ENCODE assay signal across 14 mouse cellular contexts in genomic region chr1:156538382-156538781, GRCm38 (mm10). TPM values are rescaled to one million over a fixed set of nuclear protein-coding genes. Genes with fewer than 3 reads are reported as not detected.
A peak's percentile ranks its signal among the peaks of the same experiment; 100 is the strongest.
DNase-seq lines count a peak whose midpoint lies in the region; ATAC-seq and TF ChIP-seq lines count a peak whose summit lies in the region.
"Had no signal": no experiment of that assay in that cellular context is flagged by ENCODE, and none has a peak within 500 bp of the region (broad histone marks: within the 10 kb centered on the region; RNA-seq: fewer than 3 reads in every experiment).

No protein-coding gene starts in this region.

- TF ChIP-seq CTCF in kidney, postnatal 0 days (IDR thresholded peaks at IDR 0.05; ENCODE audit: low read depth): peak; percentile 61
- TF ChIP-seq CTCF in brain, embryonic 14.5 days (IDR thresholded peaks at IDR 0.05; ENCODE audit: borderline replicate concordance, extremely low read depth, insufficient read depth, insufficient read length): no peak

- H3K36me3 ChIP-seq in kidney, postnatal 0 days (ENCODE audit: insufficient read depth, low read length): no peaks in the 10 kb centered on the region
- H3K36me3 ChIP-seq in kidney, embryonic 16.5 days (ENCODE audit: insufficient read depth, low read length): no peaks in the 10 kb centered on the region
- no peaks in the 10 kb centered on the region for H3K36me3 ChIP-seq in midbrain, embryonic 11.5 days (ENCODE audit: control insufficient read depth, insufficient read depth, low read length)
- H3K36me3 ChIP-seq: embryonic facial prominence, embryonic 15.5 days; hindbrain, embryonic 13.5 days; neural tube, embryonic 12.5 days had no signal

- H3K4me2 ChIP-seq in kidney, postnatal 0 days (ENCODE audit: low read length): no peak overlapping the region
- H3K4me2 ChIP-seq in kidney, embryonic 16.5 days (replicated peaks; ENCODE audit: low read depth, low read length): no peak overlapping the region
- no peak overlapping the region for H3K4me2 ChIP-seq in midbrain, embryonic 11.5 days
- H3K4me2 ChIP-seq: embryonic facial prominence, embryonic 15.5 days; hindbrain, embryonic 13.5 days; neural tube, embryonic 12.5 days had no signal

- no peak overlapping the region for H3K4me3 ChIP-seq in kidney, postnatal 0 days (replicated peaks; ENCODE audit: low read depth, low read length)
- H3K4me3 ChIP-seq in kidney, embryonic 16.5 days (ENCODE audit: low read length): no peak overlapping the region
- no peak overlapping the region for H3K4me3 ChIP-seq in midbrain, embryonic 11.5 days (ENCODE audit: low read depth, low read length)
- H3K4me3 ChIP-seq: embryonic facial prominence, embryonic 15.5 days; hindbrain, embryonic 13.5 days; neural tube, embryonic 12.5 days had no signal

- no peaks in the 10 kb centered on the region for H3K27me3 ChIP-seq in kidney, postnatal 0 days (ENCODE audit: insufficient read depth, low read length)
- H3K27me3 ChIP-seq in kidney, embryonic 16.5 days (ENCODE audit: insufficient read depth, low read length): no peaks in the 10 kb centered on the region
- no peaks in the 10 kb centered on the region for H3K27me3 ChIP-seq in midbrain, embryonic 11.5 days (ENCODE audit: control insufficient read depth, insufficient read depth, low read length)
- H3K27me3 ChIP-seq: embryonic facial prominence, embryonic 15.5 days; hindbrain, embryonic 13.5 days; neural tube, embryonic 12.5 days had no signal

- H3K9ac ChIP-seq in kidney, postnatal 0 days (ENCODE audit: low read depth, low read length): no peak overlapping the region
- H3K9ac ChIP-seq in kidney, embryonic 16.5 days (replicated peaks; ENCODE audit: low read length): no peak overlapping the region
- no peak overlapping the region for H3K9ac ChIP-seq in midbrain, embryonic 11.5 days (ENCODE audit: low read length)
- H3K9ac ChIP-seq: embryonic facial prominence, embryonic 15.5 days; hindbrain, embryonic 13.5 days; neural tube, embryonic 12.5 days had no signal

- no peak for ATAC-seq in kidney, postnatal 0 days (replicated peaks; ENCODE audit: low FRiP score, low read depth)
- no peak for ATAC-seq in kidney, embryonic 16.5 days (ENCODE audit: low FRiP score, low TSS enrichment)
- no peak for ATAC-seq in midbrain, embryonic 11.5 days (ENCODE audit: low FRiP score)

- TF ChIP-seq POLR2A in brain, embryonic 14.5 days (IDR thresholded peaks at IDR 0.05; ENCODE audit: borderline replicate concordance, extremely low read depth, insufficient read depth, insufficient read length, poor library complexity, severe bottlenecking): no peak

- peak; percentile 7 for DNase-seq in kidney, postnatal 0 days (ENCODE audit: low spot score)
- DNase-seq in 3134 (ENCODE audit: extremely low read depth, insufficient read length, low spot score) (peak; percentile 20), A20 (ENCODE audit: low read depth, low spot score) (peak; percentile 35)
- DNase-seq in brain, embryonic 14.5 days (ENCODE audit: low read depth): peak; percentile 17
- no peak for DNase-seq in urinary bladder, postnatal 36 days (ENCODE audit: low spot score in 2 of 2)
- no peak for DNase-seq in midbrain, embryonic 11.5 days (ENCODE audit: low spot score, missing footprints)
- DNase-seq: cerebellum, adult 8-10 months; right cerebral cortex, adult 18-20 months; thymus, postnatal 4 days had no signal

- H3K27ac ChIP-seq in kidney, postnatal 0 days: no peak overlapping the region
- no peak overlapping the region for H3K27ac ChIP-seq in kidney, embryonic 16.5 days (ENCODE audit: low read length)
- no peak overlapping the region for H3K27ac ChIP-seq in midbrain, embryonic 11.5 days (ENCODE audit: low read depth, low read length)
- H3K27ac ChIP-seq: embryonic facial prominence, embryonic 15.5 days; hindbrain, embryonic 13.5 days; macrophage; neural tube, embryonic 12.5 days had no signal

- WGBS in kidney, postnatal 0 days: 72% methylated on average over 3 of the region's 3 CpGs
- 72% methylated on average over 3 of the region's 3 CpGs for whole genome bisulfite sequencing in kidney, embryonic 16.5 days
- WGBS in midbrain, embryonic 11.5 days: 82% methylated on average over 3 of the region's 3 CpGs

- H3K9me3 ChIP-seq in kidney, postnatal 0 days (replicated peaks; ENCODE audit: low read length): no peaks in the 10 kb centered on the region
- no peaks in the 10 kb centered on the region for H3K9me3 ChIP-seq in kidney, embryonic 16.5 days (ENCODE audit: low read length)
- no peaks in the 10 kb centered on the region for H3K9me3 ChIP-seq in midbrain, embryonic 11.5 days (ENCODE audit: control insufficient read depth, low read length)
- H3K9me3 ChIP-seq: embryonic facial prominence, embryonic 15.5 days; hindbrain, embryonic 13.5 days; neural tube, embryonic 12.5 days had no signal

- H3K4me1 ChIP-seq in kidney, postnatal 0 days (replicated peaks; ENCODE audit: insufficient read depth, low read length): no peaks in the 10 kb centered on the region
- H3K4me1 ChIP-seq in kidney, embryonic 16.5 days (ENCODE audit: insufficient read depth, low read length): no peaks in the 10 kb centered on the region
- H3K4me1 ChIP-seq in midbrain, embryonic 11.5 days (ENCODE audit: control insufficient read depth, insufficient read depth, low read length): no peaks in the 10 kb centered on the region
- H3K4me1 ChIP-seq: embryonic facial prominence, embryonic 15.5 days; hindbrain, embryonic 13.5 days; neural tube, embryonic 12.5 days had no signal

RNA-seq across cellular contexts. Expression of gene Gm10031, which starts 14.6 kb away (rescaled TPM):
- polyA plus RNA-seq in kidney, postnatal 0 days (2015; fragmentation: Nextera tagmentation; extraction: Ambion mirVana): 0.45 and 0.54 TPM in 2 replicates
- 0.35 and 1.3 TPM in 2 replicates for polyA plus RNA-seq in kidney, embryonic 16.5 days (2015; fragmentation: Nextera tagmentation; extraction: Ambion mirVana)
- 11.0 and 13.7 TPM in 2 replicates for polyA plus RNA-seq in brain, embryonic 14.5 days (2012; rRNA removed)
- polyA plus RNA-seq in midbrain, embryonic 11.5 days (2014; fragmentation: Nextera tagmentation; extraction: Ambion mirVana): 0.44 and 0.74 TPM in 2 replicates

RNA-seq across cellular contexts. Expression of gene Abl2, which starts 20.2 kb away (rescaled TPM):
- polyA plus RNA-seq in kidney, postnatal 0 days (2015; fragmentation: Nextera tagmentation; extraction: Ambion mirVana): 2.4 and 3.0 TPM in 2 replicates
- 4.0 and 5.0 TPM in 2 replicates for polyA plus RNA-seq in kidney, embryonic 16.5 days (2015; fragmentation: Nextera tagmentation; extraction: Ambion mirVana)
- polyA plus RNA-seq in brain, embryonic 14.5 days (2012; rRNA removed): 12.7 and 22.1 TPM in 2 replicates
- 4.8 and 4.9 TPM in 2 replicates for polyA plus RNA-seq in midbrain, embryonic 11.5 days (2014; fragmentation: Nextera tagmentation; extraction: Ambion mirVana)

Comparison
In these comparisons a context has a peak if more than half of its experiments do, and no peak if none do; other contexts are left out.
1. DNase-seq: peak in kidney, postnatal 0 days (single experiment), 3134 (single experiment), A20 (single experiment) and brain, embryonic 14.5 days (single experiment); none in urinary bladder, postnatal 36 days (0 of 2) and midbrain, embryonic 11.5 days (single experiment).